Mouse (Mus musculus) CH12.LX (cell line): Measurements from ENCODE around the gene Ednra.

Experiments
- CTCF ChIP-seq, 2 experiments: IDR thresholded peaks in 1 of 2; conservative IDR thresholded peaks in 1 of 2; 2 replicates each; pipeline ENCODE4 v1.5.1; 2011 to 2012; ENCODE audit warnings: low read depth in 2 of 2, low read length in 2 of 2, improper control_type of control experiment in 1 of 2, inconsistent platforms in 1 of 2, mild to moderate bottlenecking in 1 of 2, moderate library complexity in 1 of 2
- HCFC1 ChIP-seq: IDR thresholded peaks from 2 replicates; pipeline ENCODE4 v1.6.1; 2012; ENCODE audit warnings: low read depth, mild to moderate bottlenecking, inconsistent platforms, low read length, improper control_type of control experiment
- MAFK ChIP-seq: IDR thresholded peaks from 2 replicates; pipeline ENCODE4 v1.6.1; 2011; ENCODE audit warnings: low read length, improper control_type of control experiment; ENCODE audit not compliant: insufficient replicate concordance
- ZC3H11A ChIP-seq: IDR thresholded peaks from 2 replicates; pipeline ENCODE4 v1.6.1; 2012; ENCODE audit warnings: low read depth, mild to moderate bottlenecking, inconsistent platforms, low read length, improper control_type of control experiment

DNA sequence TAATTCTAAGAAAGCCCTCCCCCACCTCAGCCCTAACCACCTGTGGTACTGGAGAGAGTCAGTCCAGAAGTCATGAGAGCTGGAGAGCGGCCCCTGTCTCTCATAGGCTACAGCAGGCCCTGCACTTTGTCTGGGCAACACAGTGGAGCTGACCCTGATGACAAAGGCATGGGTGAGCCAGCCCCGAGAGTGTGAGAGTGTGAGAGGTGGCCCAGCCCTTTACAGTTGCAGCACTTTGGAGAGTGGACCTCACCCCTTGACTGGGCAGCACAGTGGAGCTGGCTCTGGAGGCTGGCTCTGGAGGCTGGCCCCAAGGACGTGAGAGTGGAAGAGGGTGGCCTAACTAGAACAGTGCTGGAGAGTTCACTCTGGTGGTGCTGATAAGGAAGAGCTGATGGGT is 20.2 kb upstream of the Ednra start:
- TF ChIP-seq HCFC1: no peak
- no peak for TF ChIP-seq ZC3H11A
- no peak for TF ChIP-seq MAFK
- no peak for TF ChIP-seq CTCF (conservative IDR thresholded peaks at IDR 0.05 in 1 of 2, IDR thresholded peaks at IDR 0.05 in 1 of 2; ENCODE audit: low read depth in 2 of 2, low read length in 2 of 2)
